Mouse (Mus musculus): ENCODE results near the gene Pip4k2a. TPM values are rescaled to one million over a fixed set of nuclear protein-coding genes. Genes with fewer than 3 reads are reported as not detected.

Gene Pip4k2a
- polyA plus RNA-seq, 1 experiment = 7.1 TPM

- Histone ChIP-seq H3K36me3 (ENCODE audit: control insufficient read depth, insufficient read depth, low read length) (no peaks in the 10 kb centered on the region), H3K4me1 (ENCODE audit: control insufficient read depth, insufficient read depth, low read length) (no peaks in the 10 kb centered on the region), H3K27me3 (replicated peaks; ENCODE audit: control insufficient read depth, insufficient read depth, low read length) (no peaks in the 10 kb centered on the region), H3K4me3 (ENCODE audit: insufficient read depth, low read depth, low read length) (no peak overlapping the region), H3K27ac (ENCODE audit: insufficient read depth, low read depth, low read length) (no peak overlapping the region)
- 90% methylated on average over 3 of the region's 3 CpGs for WGBS
- TF ChIP-seq CTCF (conservative IDR thresholded peaks at IDR 0.05; ENCODE audit: insufficient read depth, insufficient read length, low read depth, low read length) (no peak), POLR2A (IDR thresholded peaks at IDR 0.05; ENCODE audit: low read depth, low read length) (no peak)
- peak; percentile 7 for DNase-seq
These were observed 113.6 kb downstream of the Pip4k2a start for GRCm38 (mm10) chr2:18884277-18884676.

GRCm38 (mm10) chr2:18874626-18875025 lies 123.3 kb downstream of the Pip4k2a start:
- no peak for DNase-seq
- H3K4me3 ChIP-seq (ENCODE audit: insufficient read depth, low read depth, low read length) = no peak overlapping the region
- TF ChIP-seq CTCF (conservative IDR thresholded peaks at IDR 0.05; ENCODE audit: insufficient read depth, insufficient read length, low read depth, low read length) = no peak
- no peak for TF ChIP-seq POLR2A (IDR thresholded peaks at IDR 0.05; ENCODE audit: low read depth, low read length)
- no peaks in the 10 kb centered on the region for H3K4me1 ChIP-seq (ENCODE audit: control insufficient read depth, insufficient read depth, low read length)
- no peaks in the 10 kb centered on the region for H3K27me3 ChIP-seq (replicated peaks; ENCODE audit: control insufficient read depth, insufficient read depth, low read length)
- 93% methylated on average over 7 of the region's 7 CpGs for WGBS
- no peaks in the 10 kb centered on the region for H3K36me3 ChIP-seq (ENCODE audit: control insufficient read depth, insufficient read depth, low read length)
- H3K27ac ChIP-seq (ENCODE audit: insufficient read depth, low read depth, low read length) = no peak overlapping the region

- TF ChIP-seq CTCF (conservative IDR thresholded peaks at IDR 0.05; ENCODE audit: insufficient read depth, insufficient read length, low read depth, low read length) (no peak), POLR2A (IDR thresholded peaks at IDR 0.05; ENCODE audit: low read depth, low read length) (no peak)
- Histone ChIP-seq H3K4me3 (ENCODE audit: insufficient read depth, low read depth, low read length) (no peak overlapping the region), H3K27ac (ENCODE audit: insufficient read depth, low read depth, low read length) (no peak overlapping the region), H3K27me3 (replicated peaks; ENCODE audit: control insufficient read depth, insufficient read depth, low read length) (no peaks in the 10 kb centered on the region), H3K4me1 (ENCODE audit: control insufficient read depth, insufficient read depth, low read length) (no peaks in the 10 kb centered on the region), H3K36me3 (ENCODE audit: control insufficient read depth, insufficient read depth, low read length) (no peaks in the 10 kb centered on the region)
- WGBS = 84% methylated on average over 8 of the region's 8 CpGs
- no peak for DNase-seq
These were observed 123.9 kb downstream of the Pip4k2a start for GRCm38 (mm10) chr2:18874063-18874462.

- H3K36me3 ChIP-seq (ENCODE audit: control insufficient read depth, insufficient read depth, low read length) = no peaks in the 10 kb centered on the region
- DNase-seq = no peak
- H3K27ac ChIP-seq (ENCODE audit: insufficient read depth, low read depth, low read length) = no peak overlapping the region
- WGBS = 66% methylated on average over 3 of the region's 3 CpGs
- H3K27me3 ChIP-seq (replicated peaks; ENCODE audit: control insufficient read depth, insufficient read depth, low read length) = no peaks in the 10 kb centered on the region
- TF ChIP-seq CTCF (conservative IDR thresholded peaks at IDR 0.05; ENCODE audit: insufficient read depth, insufficient read length, low read depth, low read length) (no peak), POLR2A (IDR thresholded peaks at IDR 0.05; ENCODE audit: low read depth, low read length) (no peak)
- no peak overlapping the region for H3K4me3 ChIP-seq (ENCODE audit: insufficient read depth, low read depth, low read length)
- H3K4me1 ChIP-seq (ENCODE audit: control insufficient read depth, insufficient read depth, low read length) = no peaks in the 10 kb centered on the region
These were observed 124.5 kb downstream of the Pip4k2a start for GRCm38 (mm10) chr2:18873440-18873839.

- Histone ChIP-seq H3K4me3 (ENCODE audit: insufficient read depth, low read depth, low read length) (no peak overlapping the region), H3K27me3 (replicated peaks; ENCODE audit: control insufficient read depth, insufficient read depth, low read length) (no peaks in the 10 kb centered on the region), H3K36me3 (ENCODE audit: control insufficient read depth, insufficient read depth, low read length) (no peaks in the 10 kb centered on the region), H3K4me1 (ENCODE audit: control insufficient read depth, insufficient read depth, low read length) (no peaks in the 10 kb centered on the region), H3K27ac (ENCODE audit: insufficient read depth, low read depth, low read length) (no peak overlapping the region)
- 3% methylated on average over 2 of the region's 2 CpGs for WGBS
- peak; percentile 76 for DNase-seq
- no peak for TF ChIP-seq POLR2A (IDR thresholded peaks at IDR 0.05; ENCODE audit: low read depth, low read length)
- TF ChIP-seq CTCF (conservative IDR thresholded peaks at IDR 0.05; ENCODE audit: insufficient read depth, insufficient read length, low read depth, low read length) = peak; percentile 71
These were observed 125.1 kb downstream of the Pip4k2a start for GRCm38 (mm10) chr2:18872797-18873196.

GRCm38 (mm10) chr2:18871087-18871486 lies 126.8 kb downstream of the Pip4k2a start:
- no peaks in the 10 kb centered on the region for H3K27me3 ChIP-seq (replicated peaks; ENCODE audit: control insufficient read depth, insufficient read depth, low read length)
- no peak overlapping the region for H3K27ac ChIP-seq (ENCODE audit: insufficient read depth, low read depth, low read length)
- no peak for DNase-seq
- TF ChIP-seq CTCF (conservative IDR thresholded peaks at IDR 0.05; ENCODE audit: insufficient read depth, insufficient read length, low read depth, low read length) (no peak), POLR2A (IDR thresholded peaks at IDR 0.05; ENCODE audit: low read depth, low read length) (no peak)
- WGBS = 93% methylated on average over 3 of the region's 3 CpGs
- H3K4me3 ChIP-seq (ENCODE audit: insufficient read depth, low read depth, low read length) = no peak overlapping the region
- H3K36me3 ChIP-seq (ENCODE audit: control insufficient read depth, insufficient read depth, low read length) = no peaks in the 10 kb centered on the region
- no peaks in the 10 kb centered on the region for H3K4me1 ChIP-seq (ENCODE audit: control insufficient read depth, insufficient read depth, low read length)

GRCm38 (mm10) chr2:18867069-18867468 lies 130.9 kb downstream of the Pip4k2a start:
- DNase-seq = no peak
- Histone ChIP-seq H3K4me3 (ENCODE audit: insufficient read depth, low read depth, low read length) (no peak overlapping the region), H3K4me1 (ENCODE audit: control insufficient read depth, insufficient read depth, low read length) (no peaks in the 10 kb centered on the region), H3K27me3 (replicated peaks; ENCODE audit: control insufficient read depth, insufficient read depth, low read length) (no peaks in the 10 kb centered on the region), H3K36me3 (ENCODE audit: control insufficient read depth, insufficient read depth, low read length) (no peaks in the 10 kb centered on the region), H3K27ac (ENCODE audit: insufficient read depth, low read depth, low read length) (no peak overlapping the region)
- TF ChIP-seq CTCF (conservative IDR thresholded peaks at IDR 0.05; ENCODE audit: insufficient read depth, insufficient read length, low read depth, low read length) (no peak), POLR2A (IDR thresholded peaks at IDR 0.05; ENCODE audit: low read depth, low read length) (no peak)
- WGBS = 90% methylated on average over 2 of the region's 2 CpGs

- H3K27me3 ChIP-seq (replicated peaks; ENCODE audit: control insufficient read depth, insufficient read depth, low read length) = no peaks in the 10 kb centered on the region
- H3K36me3 ChIP-seq (ENCODE audit: control insufficient read depth, insufficient read depth, low read length) = no peaks in the 10 kb centered on the region
- 91% methylated on average over 5 of the region's 5 CpGs for WGBS
- H3K27ac ChIP-seq (ENCODE audit: insufficient read depth, low read depth, low read length) = no peak overlapping the region
- TF ChIP-seq CTCF (conservative IDR thresholded peaks at IDR 0.05; ENCODE audit: insufficient read depth, insufficient read length, low read depth, low read length) (no peak), POLR2A (IDR thresholded peaks at IDR 0.05; ENCODE audit: low read depth, low read length) (no peak)
- no peak overlapping the region for H3K4me3 ChIP-seq (ENCODE audit: insufficient read depth, low read depth, low read length)
- DNase-seq = no peak
- no peaks in the 10 kb centered on the region for H3K4me1 ChIP-seq (ENCODE audit: control insufficient read depth, insufficient read depth, low read length)
These were observed 133.2 kb downstream of the Pip4k2a start for GRCm38 (mm10) chr2:18864719-18865118.
